Mouse (Mus musculus) heart, postnatal 0 days (tissue): ENCODE measurements around the gene Fsd1. TPM values are rescaled to one million over a fixed set of nuclear protein-coding genes. Genes with fewer than 3 reads are reported as not detected.

Experiments
- ATAC-seq: fragments of 200-750 bp; cut with Nextera tagmentation; 2 replicates; pipeline ENCODE4 v1.8.0; 2017; ENCODE audit warnings: low read depth, moderate number of reproducible peaks, moderate library complexity; ENCODE audit not compliant: insufficient read depth
- DNase-seq: peaks from one replicate; pipeline ENCODE4 v3.0.0-alpha.2; 2016; ENCODE audit warnings: low spot score
- H3K27ac ChIP-seq: fragments of 300-500 bp; sonication (generic); 2 replicates; pipeline ENCODE4 v1.5.1; 2014; ENCODE audit warnings: low read depth, mild to moderate bottlenecking
- H3K27me3 ChIP-seq: fragments of 300-500 bp; sonication (generic); 2 replicates; pipeline ENCODE4 v1.6.1; 2014; ENCODE audit warnings: low read length, mixed read lengths; ENCODE audit not compliant: control insufficient read depth, insufficient read depth
- H3K36me3 ChIP-seq: fragments of 300-500 bp; sonication (generic); replicated peaks from 2 replicates; pipeline ENCODE4 v1.6.1; 2014; ENCODE audit warnings: low read length, mixed read lengths; ENCODE audit not compliant: control insufficient read depth, insufficient read depth
- H3K4me1 ChIP-seq: fragments of 300-500 bp; sonication (generic); 2 replicates; pipeline ENCODE4 v1.6.1; 2014; ENCODE audit warnings: antibody characterized with exemption; ENCODE audit not compliant: control insufficient read depth, insufficient read depth
- H3K4me2 ChIP-seq: fragments of 300-500 bp; sonication (generic); 2 replicates; pipeline ENCODE4 v1.6.1; 2014; ENCODE audit warnings: low read depth, mild to moderate bottlenecking, low read length, moderate library complexity
- H3K4me3 ChIP-seq: fragments of 300-500 bp; sonication (generic); 2 replicates; pipeline ENCODE4 v1.5.1; 2014; ENCODE audit warnings: low read depth, low read length
- H3K9ac ChIP-seq: fragments of 300-500 bp; sonication (generic); replicated peaks from 2 replicates; pipeline ENCODE4 v1.6.1; 2014; ENCODE audit warnings: low read depth, low read length, mixed read lengths
- H3K9me3 ChIP-seq: fragments of 300-500 bp; sonication (generic); replicated peaks from 2 replicates; pipeline ENCODE4 v1.6.1; 2016; ENCODE audit warnings: low read length; ENCODE audit not compliant: control insufficient read depth
- CTCF ChIP-seq: IDR thresholded peaks from 2 replicates; pipeline ENCODE4 v1.5.1; 2016; ENCODE audit warnings: antibody characterized with exemption, control low read depth, low read depth
- EP300 ChIP-seq: IDR thresholded peaks from 2 replicates; pipeline ENCODE4 v1.6.1; 2016; ENCODE audit warnings: antibody characterized with exemption, low read depth
- WGBS: fragments of 180-500 bp; shearing (Covaris S2); extraction: QIAGEN DNeasy Blood & Tissue Kit; methylation state at CpG from one replicate; pipeline ENCODE4 v1.1.7; 2014; 5-methylcytosine and 5-hydroxymethylcytosine counted together
- polyA plus RNA-seq: library from polyadenylated mRNA; unstranded; fragments of >200 nt; fragmentation: Nextera tagmentation; extraction: Ambion mirVana; gene quantifications from 2 replicates; pipeline ENCODE4 v1.2.1, GENCODE M21; 2015
- total RNA-seq: library from RNA; depleted of rRNA; stranded (reverse); fragments of >200 nt; gene quantifications from 2 replicates; pipeline ENCODE4 v1.2.3, GENCODE M21; 2014; ENCODE audit warnings: low replicate concordance

Gene Fsd1
- total and polyA plus RNA-seq, 2 experiments from 2014 or later = 0.26 TPM; not detected in 1

DNA sequence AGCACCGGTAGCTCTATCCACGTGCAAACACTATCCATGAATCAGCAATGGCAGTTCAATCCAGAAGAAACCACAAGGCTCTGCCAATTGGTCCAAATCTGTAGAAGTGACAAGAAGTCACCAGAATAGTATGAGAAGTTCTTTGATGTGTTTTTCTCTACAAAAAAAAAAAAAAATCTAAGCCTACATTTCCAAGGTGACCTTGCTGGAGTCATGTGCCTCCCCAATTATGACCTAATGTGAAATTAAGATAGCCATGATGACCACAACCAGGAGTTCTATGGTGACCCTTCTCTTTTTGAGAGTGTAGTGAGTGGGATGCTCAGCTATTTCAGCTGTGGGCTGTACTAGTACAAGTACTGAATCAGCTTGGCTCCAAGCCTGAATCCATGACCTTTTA is 36.9 kb upstream of the Fsd1 start, which contains the start of gene Zfp119b:
Gene Zfp119b, minus strand, starts transcription at position 101 of the 400 bp plus-strand sequence.
- WGBS = 79% methylated on average over 2 of the region's 2 CpGs
- no peak for DNase-seq
- Histone ChIP-seq H3K9me3 (no peaks in the 10 kb centered on the region), H3K4me1 (no peaks in the 10 kb centered on the region), H3K27ac (no peak within 1 kb of the TSS), H3K4me3 (no peak within 1 kb of the TSS), H3K4me2 (no peak within 1 kb of the TSS), H3K36me3 (no peaks in the 10 kb centered on the region), H3K9ac (no peak within 1 kb of the TSS), H3K27me3 (peaks cover 4% of the 10 kb centered on the region; the same call in 1 of the 2 replicates)
- TF ChIP-seq CTCF (no peak), EP300 (no peak)
- ATAC-seq = no peak

- no peak overlapping the region for H3K4me2 ChIP-seq
- no peaks in the 10 kb centered on the region for H3K9me3 ChIP-seq
- peaks cover 12% of the 10 kb centered on the region; the same call in 1 of the 2 replicates for H3K27me3 ChIP-seq
- no peaks in the 10 kb centered on the region for H3K36me3 ChIP-seq
- TF ChIP-seq CTCF (no peak), EP300 (no peak)
- DNase-seq (no peak), ATAC-seq (no peak)
- no peaks in the 10 kb centered on the region for H3K4me1 ChIP-seq
- H3K4me3 ChIP-seq = no peak overlapping the region
- H3K27ac ChIP-seq = no peak overlapping the region
- WGBS = 70% methylated on average over 9 of the region's 9 CpGs
- H3K9ac ChIP-seq = no peak overlapping the region
These were observed 35.7 kb upstream of the Fsd1 start for GRCm38 (mm10) chr17:55950601-55951000.

DNA sequence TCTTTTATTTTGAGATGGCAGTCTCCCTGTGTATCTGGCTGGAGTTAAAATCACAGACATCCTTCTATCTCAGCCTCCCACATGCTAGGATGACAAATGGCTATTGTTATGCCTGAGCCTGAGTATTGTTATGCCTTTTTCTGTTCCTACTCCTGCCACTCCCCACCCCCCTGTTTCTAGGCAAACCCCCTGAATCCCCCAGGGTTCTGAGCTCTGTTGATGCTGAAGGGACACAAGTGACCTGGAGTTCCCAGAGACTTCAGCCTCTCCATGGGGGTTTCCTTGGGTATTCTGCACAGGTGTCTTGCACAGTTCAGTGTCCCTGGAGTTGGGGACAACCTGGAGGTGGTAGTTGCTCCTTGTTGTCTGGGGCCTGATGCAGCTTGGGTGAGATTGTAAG is 34.3 kb upstream of the Fsd1 start:
- Histone ChIP-seq H3K4me1 (no peaks in the 10 kb centered on the region; the same call in 1 of the 2 replicates), H3K4me3 (no peak overlapping the region), H3K27me3 (peaks cover 21% of the 10 kb centered on the region; the same call in 1 of the 2 replicates), H3K4me2 (no peak overlapping the region), H3K9ac (no peak overlapping the region), H3K9me3 (no peaks in the 10 kb centered on the region), H3K27ac (no peak overlapping the region), H3K36me3 (no peaks in the 10 kb centered on the region)
- no peak for TF ChIP-seq CTCF
- TF ChIP-seq EP300 = no peak
- DNase-seq (no peak), ATAC-seq (no peak)

GRCm38 (mm10) chr17:55952447-55953027 is 33.8 kb upstream of the Fsd1 start, which contains the start of gene Ebi3:
Gene Ebi3 (plus strand): TSS chr17:55952640.
- TF ChIP-seq EP300 = no peak
- TF ChIP-seq CTCF = no peak
- Histone ChIP-seq H3K4me2 (no peak within 1 kb of the TSS), H3K27me3 (peaks cover 21% of the 10 kb centered on the region; the same call in 1 of the 2 replicates), H3K4me3 (no peak within 1 kb of the TSS), H3K4me1 (no peaks in the 10 kb centered on the region; the same call in 1 of the 2 replicates), H3K36me3 (no peaks in the 10 kb centered on the region), H3K9me3 (no peaks in the 10 kb centered on the region), H3K27ac (no peak within 1 kb of the TSS), H3K9ac (no peak within 1 kb of the TSS)
- no peak for DNase-seq
- no peak for ATAC-seq
- 52% methylated on average over 6 of the region's 6 CpGs for WGBS

- 58% methylated on average over 6 of the region's 6 CpGs for WGBS
These were observed 32.6 kb upstream of the Fsd1 start for GRCm38 (mm10) chr17:55953751-55954150.

More at GRCm38 (mm10) chr17:55953751-55954150, 32.6 kb upstream of the Fsd1 start:
- Histone ChIP-seq H3K4me3 (no peak overlapping the region), H3K36me3 (no peaks in the 10 kb centered on the region), H3K27ac (no peak overlapping the region), H3K9ac (no peak overlapping the region), H3K9me3 (no peaks in the 10 kb centered on the region), H3K27me3 (peaks cover 21% of the 10 kb centered on the region; the same call in 1 of the 2 replicates), H3K4me2 (no peak overlapping the region), H3K4me1 (peaks cover 4% of the 10 kb centered on the region; the same call in 1 of the 2 replicates)
- no peak for DNase-seq
- TF ChIP-seq EP300 (no peak), CTCF (no peak)
- no peak for ATAC-seq
